Comparison of ENCODE assay signal across 10 mouse cellular contexts in genomic region chr5:29770935-29771334, GRCm38 (mm10). TPM values are rescaled to one million over a fixed set of nuclear protein-coding genes. Genes with fewer than 3 reads are reported as not detected.
DNase-seq lines count a peak whose midpoint lies in the region; ATAC-seq and TF ChIP-seq lines count a peak whose summit lies in the region.
"Had no signal": no experiment of that assay in that cellular context is flagged by ENCODE, and none has a peak within 500 bp of the region (broad histone marks: within the 10 kb centered on the region; RNA-seq: fewer than 3 reads in every experiment).

No protein-coding gene starts in this region.

- ATAC-seq in heart, postnatal 0 days (ENCODE audit: insufficient read depth, low read depth): no peak
- no peak for ATAC-seq in midbrain, embryonic 14.5 days (ENCODE audit: low FRiP score, low TSS enrichment)

- no peak overlapping the region for H3K4me3 ChIP-seq in heart, postnatal 0 days (ENCODE audit: low read depth, low read length)
- H3K4me3 ChIP-seq in midbrain, embryonic 14.5 days (replicated peaks; ENCODE audit: low read depth, low read length): no peak overlapping the region
- no peak overlapping the region for H3K4me3 ChIP-seq in midbrain, embryonic 10.5 days
- H3K4me3 ChIP-seq in limb, embryonic 10.5 days: no peak overlapping the region
- H3K4me3 ChIP-seq: limb, embryonic 13.5 days had no signal

- no peaks in the 10 kb centered on the region for H3K9me3 ChIP-seq in heart, postnatal 0 days (replicated peaks; ENCODE audit: control insufficient read depth, low read length)
- H3K9me3 ChIP-seq in midbrain, embryonic 14.5 days (ENCODE audit: control insufficient read depth, low read length): no peaks in the 10 kb centered on the region
- H3K9me3 ChIP-seq in midbrain, embryonic 10.5 days (replicated peaks): no peaks in the 10 kb centered on the region
- H3K9me3 ChIP-seq in limb, embryonic 10.5 days (replicated peaks): no peaks in the 10 kb centered on the region
- H3K9me3 ChIP-seq: limb, embryonic 13.5 days had no signal

- no peak for TF ChIP-seq EP300 in heart, postnatal 0 days (IDR thresholded peaks at IDR 0.05; ENCODE audit: low read depth)

- peak; percentile 13 for DNase-seq in heart, postnatal 0 days (ENCODE audit: low spot score)
- DNase-seq in heart, adult 9 months (ENCODE audit: low spot score in 2 of 2): no peak
- DNase-seq in midbrain, embryonic 14.5 days: peak; percentile 13
- no peak for DNase-seq in midbrain, embryonic 10.5 days (ENCODE audit: low spot score)
- DNase-seq in c-Kit-positive CD71-positive TER-119-negative erythroid progenitor cells, embryonic 14.5 days (ENCODE audit: low read depth): peak; percentile 9
- DNase-seq in mesoderm, embryonic 11.5 days (ENCODE audit: low read depth, low spot score): peak; percentile 15
- no peak for DNase-seq in limb, embryonic 10.5 days (ENCODE audit: low spot score)
- no peak for DNase-seq in gastrocnemius, postnatal 4 days (ENCODE audit: low spot score in 2 of 2)

- TF ChIP-seq CTCF in heart, postnatal 0 days (IDR thresholded peaks at IDR 0.05; ENCODE audit: low read depth): peak; percentile 39

- H3K36me3 ChIP-seq in heart, postnatal 0 days (replicated peaks; ENCODE audit: control insufficient read depth, insufficient read depth, low read length): peaks cover 25% of the 10 kb centered on the region; the same call in 1 of the 2 replicates
- H3K36me3 ChIP-seq in midbrain, embryonic 14.5 days (ENCODE audit: control insufficient read depth, insufficient read depth, low read length): peaks cover 42% of the 10 kb centered on the region
- H3K36me3 ChIP-seq in midbrain, embryonic 10.5 days: peaks cover 85% of the 10 kb centered on the region
- peaks cover 86% of the 10 kb centered on the region for H3K36me3 ChIP-seq in limb, embryonic 10.5 days

- H3K27me3 ChIP-seq in heart, postnatal 0 days (ENCODE audit: control insufficient read depth, insufficient read depth, low read length): no peaks in the 10 kb centered on the region
- H3K27me3 ChIP-seq in midbrain, embryonic 14.5 days (ENCODE audit: control insufficient read depth, insufficient read depth, low read length): no peaks in the 10 kb centered on the region
- H3K27me3 ChIP-seq in midbrain, embryonic 10.5 days (ENCODE audit: low read depth, poor library complexity, severe bottlenecking): no peaks in the 10 kb centered on the region
- no peaks in the 10 kb centered on the region for H3K27me3 ChIP-seq in limb, embryonic 10.5 days (ENCODE audit: low read depth, poor library complexity, severe bottlenecking)
- H3K27me3 ChIP-seq: limb, embryonic 13.5 days had no signal

- WGBS in heart, postnatal 0 days: 80% methylated on average over 1 of the region's 1 CpGs
- 92% methylated on average over 1 of the region's 1 CpGs for WGBS in midbrain, embryonic 14.5 days
- WGBS in midbrain, embryonic 10.5 days: 82% methylated on average over 1 of the region's 1 CpGs
- WGBS in limb, embryonic 10.5 days: 93% methylated on average over 1 of the region's 1 CpGs

- H3K27ac ChIP-seq in heart, postnatal 0 days (ENCODE audit: low read depth): no peak overlapping the region
- no peak overlapping the region for H3K27ac ChIP-seq in midbrain, embryonic 14.5 days (replicated peaks; ENCODE audit: low read depth, low read length)
- H3K27ac ChIP-seq in midbrain, embryonic 10.5 days (replicated peaks): no peak overlapping the region
- no peak overlapping the region for H3K27ac ChIP-seq in limb, embryonic 10.5 days
- H3K27ac ChIP-seq: limb, embryonic 13.5 days had no signal

- no peak overlapping the region for H3K9ac ChIP-seq in heart, postnatal 0 days (replicated peaks; ENCODE audit: low read depth, low read length)
- no peak overlapping the region for H3K9ac ChIP-seq in midbrain, embryonic 14.5 days (replicated peaks; ENCODE audit: low read length)
- H3K9ac ChIP-seq: limb, embryonic 13.5 days had no signal

- H3K4me2 ChIP-seq in heart, postnatal 0 days (ENCODE audit: low read depth, low read length): no peak overlapping the region
- no peak overlapping the region for H3K4me2 ChIP-seq in midbrain, embryonic 14.5 days (ENCODE audit: low read length)
- H3K4me2 ChIP-seq: limb, embryonic 13.5 days had no signal

- peaks cover 39% of the 10 kb centered on the region for H3K4me1 ChIP-seq in heart, postnatal 0 days (ENCODE audit: control insufficient read depth, insufficient read depth)
- no peaks in the 10 kb centered on the region for H3K4me1 ChIP-seq in midbrain, embryonic 14.5 days (ENCODE audit: control insufficient read depth, insufficient read depth, low read length)
- no peaks in the 10 kb centered on the region for H3K4me1 ChIP-seq in midbrain, embryonic 10.5 days
- no peaks in the 10 kb centered on the region for H3K4me1 ChIP-seq in limb, embryonic 10.5 days
- H3K4me1 ChIP-seq: limb, embryonic 13.5 days had no signal

RNA-seq across cellular contexts. Expression of gene Gm5129, which starts 35.2 kb away (rescaled TPM):
- not detected in 2 replicates for total RNA-seq in heart, postnatal 0 days (2014; rRNA removed; ENCODE audit: low replicate concordance)
- polyA plus RNA-seq in heart, postnatal 0 days (2015; fragmentation: Nextera tagmentation; extraction: Ambion mirVana): not detected in 2 replicates
- polyA plus RNA-seq in midbrain, embryonic 14.5 days (2014; fragmentation: Nextera tagmentation; extraction: Ambion mirVana): not detected in 2 replicates
- not detected in 2 replicates for polyA plus RNA-seq in midbrain, embryonic 10.5 days (2016; fragmentation: Nextera tagmentation; extraction: Ambion mirVana)
- 0.86 TPM in 1 of 2 replicates, not detected in the other for polyA plus RNA-seq in limb, embryonic 10.5 days (2016; fragmentation: Nextera tagmentation; extraction: Ambion mirVana)
- total RNA-seq in gastrocnemius, postnatal 4 days (2021): not detected
- total RNA-seq: heart, postnatal 25 days had no signal
- polyA plus RNA-seq: limb, embryonic 13.5 days had no signal

RNA-seq across cellular contexts. Expression of gene Dnajb6, which starts 35.4 kb away (rescaled TPM):
- 37.2 and 42.0 TPM in 2 replicates for total RNA-seq in heart, postnatal 0 days (2014; rRNA removed; ENCODE audit: low replicate concordance)
- polyA plus RNA-seq in heart, postnatal 0 days (2015; fragmentation: Nextera tagmentation; extraction: Ambion mirVana): 85.9 and 88.6 TPM in 2 replicates
- polyA plus RNA-seq in midbrain, embryonic 14.5 days (2014; fragmentation: Nextera tagmentation; extraction: Ambion mirVana): 353 and 354 TPM in 2 replicates
- 173 and 191 TPM in 2 replicates for polyA plus RNA-seq in midbrain, embryonic 10.5 days (2016; fragmentation: Nextera tagmentation; extraction: Ambion mirVana)
- 177 and 179 TPM in 2 replicates for polyA plus RNA-seq in limb, embryonic 10.5 days (2016; fragmentation: Nextera tagmentation; extraction: Ambion mirVana)
- total RNA-seq in gastrocnemius, postnatal 4 days (2021): 10 to 100 TPM; 82.6 to 98.4 TPM

Comparison
In these comparisons a context has a peak if more than half of its experiments do, and no peak if none do; other contexts are left out.
1. DNase-seq: peak in heart, postnatal 0 days (single experiment), midbrain, embryonic 14.5 days (single experiment), c-Kit-positive CD71-positive TER-119-negative erythroid progenitor cells, embryonic 14.5 days (single experiment) and mesoderm, embryonic 11.5 days (single experiment); none in heart, adult 9 months (0 of 2), midbrain, embryonic 10.5 days (single experiment), limb, embryonic 10.5 days (single experiment) and gastrocnemius, postnatal 4 days (0 of 2).